Mouse (Mus musculus) urinary bladder, adult 2 months (tissue): Measurements from ENCODE around the gene Myo18a. TPM values are rescaled to one million over a fixed set of nuclear protein-coding genes. Genes with fewer than 3 reads are reported as not detected.

ENCODE experiments used
- DNase-seq: peaks from one replicate; pipeline ENCODE4 v3.0.0; 2022; ENCODE audit warnings: low spot score
- polyA plus RNA-seq: library from polyadenylated mRNA; depleted of rRNA; stranded (reverse); fragments of >200 nt; gene quantifications from 2 replicates; pipeline ENCODE4 v1.2.3, GENCODE M21; 2012

Gene Myo18a
- polyA plus RNA-seq, 1 experiment: 24.1 TPM

- no peak for DNase-seq
Measured at GRCm38 (mm10) chr11:77872236-77872635, 109.2 kb downstream of the Myo18a start.

- DNase-seq: no peak
Measured at GRCm38 (mm10) chr11:77872685-77873084, 109.6 kb downstream of the Myo18a start.

GRCm38 (mm10) chr11:77873116-77873515 lies 110.1 kb downstream of the Myo18a start:
- no peak for DNase-seq

- DNase-seq: no peak
Measured at GRCm38 (mm10) chr11:77874685-77875231, 111.7 kb downstream of the Myo18a start.

DNA sequence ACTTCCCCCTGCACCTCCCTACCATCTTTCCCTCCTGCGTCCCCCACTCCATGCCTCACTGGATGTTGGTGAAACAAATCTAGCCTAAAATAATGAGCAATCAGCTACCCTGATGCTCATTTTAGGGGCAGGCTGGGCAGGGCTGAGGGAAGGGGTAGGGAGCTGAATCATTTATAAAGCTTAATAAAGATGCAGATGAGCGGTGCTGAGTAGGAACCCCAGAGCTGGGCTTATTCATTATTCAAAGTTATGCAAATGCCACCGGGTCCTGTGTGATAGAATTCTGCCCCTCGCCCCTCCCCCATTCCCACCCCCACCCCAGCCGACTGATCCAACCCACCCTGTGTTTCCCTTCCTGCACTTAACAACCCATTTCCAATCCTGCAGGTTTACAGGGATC lies 112.2 kb downstream of the Myo18a start:
- no peak for DNase-seq

DNA sequence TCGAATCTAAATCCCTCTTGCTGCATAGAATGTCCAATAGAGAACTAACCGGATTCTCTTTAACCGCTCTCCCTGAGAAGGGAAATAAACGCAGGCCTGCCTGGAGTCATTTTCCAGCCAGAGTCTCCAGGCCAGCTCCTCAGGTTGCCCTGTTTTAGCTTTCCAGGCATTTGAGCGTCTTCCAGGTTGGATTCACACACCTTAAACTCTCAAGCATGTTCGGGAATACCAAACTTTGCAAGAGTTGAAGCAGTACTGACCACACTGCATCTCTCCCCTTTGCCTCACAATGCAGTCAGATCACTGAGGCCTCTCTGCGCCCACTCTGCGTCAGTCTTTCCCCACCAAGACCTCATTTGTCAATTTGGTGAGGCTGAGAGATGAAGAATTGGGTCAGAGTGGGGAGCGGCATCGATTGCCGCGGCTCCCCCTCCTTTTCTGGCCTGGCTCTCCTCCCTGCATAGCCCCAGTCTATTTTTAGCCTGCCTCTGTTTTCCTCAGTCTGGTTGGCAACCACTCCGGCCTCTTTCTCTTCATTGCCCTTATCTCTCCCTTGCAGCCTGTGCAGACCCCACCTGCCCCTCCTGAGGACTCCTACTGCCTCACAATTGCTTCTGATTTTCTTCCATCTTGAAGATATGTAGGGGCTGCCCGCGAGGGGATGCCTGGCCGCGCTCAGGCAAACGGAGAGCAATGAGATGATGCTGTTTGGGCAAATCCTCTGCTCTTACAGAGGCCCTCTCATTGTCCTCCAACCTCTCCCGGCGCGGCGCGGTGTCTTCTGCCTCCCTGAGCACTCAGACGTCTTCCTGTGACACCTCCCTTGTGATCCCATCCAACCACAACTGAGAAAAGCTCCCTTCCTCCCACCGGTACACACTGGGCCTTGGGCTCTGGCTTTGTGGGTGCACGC lies 113.1 kb downstream of the Myo18a start:
- no peak for DNase-seq

GRCm38 (mm10) chr11:77876760-77877148 lies 113.7 kb downstream of the Myo18a start:
- no peak for DNase-seq

DNA sequence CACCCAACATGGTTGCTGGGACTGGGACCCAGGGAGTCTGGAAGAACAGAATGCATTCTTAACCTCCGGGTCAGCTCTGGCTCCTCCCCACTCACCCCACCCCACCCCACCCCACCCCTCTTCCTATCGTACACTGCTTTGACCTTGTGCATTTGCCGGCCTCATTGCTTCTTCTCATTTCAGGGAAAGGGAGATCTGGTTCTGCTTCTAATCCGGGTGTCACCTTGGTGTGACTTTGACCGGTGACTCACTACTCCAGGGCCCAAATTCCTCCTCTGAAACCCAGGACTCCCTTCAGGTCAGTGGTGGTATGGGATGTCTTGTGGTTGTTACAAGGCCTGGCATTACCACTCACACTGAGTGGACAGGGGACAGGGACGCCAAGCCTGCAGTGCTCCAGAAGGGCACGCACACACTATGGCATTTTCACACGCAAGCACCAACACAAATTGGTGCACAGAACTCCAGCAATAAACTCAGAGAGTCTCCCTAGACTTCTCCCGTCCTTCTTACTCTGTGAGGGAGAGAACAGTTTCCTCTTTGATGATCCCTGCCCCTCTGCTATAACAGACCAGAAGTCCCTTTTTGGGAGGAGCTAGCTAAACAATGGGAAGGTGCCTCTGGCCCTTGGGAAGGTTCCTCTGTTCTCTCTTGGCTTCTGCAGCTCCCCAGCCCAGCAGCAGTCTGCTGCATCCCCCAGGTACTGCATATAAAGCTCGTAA lies 121.6 kb downstream of the Myo18a start:
- DNase-seq: no peak

DNA sequence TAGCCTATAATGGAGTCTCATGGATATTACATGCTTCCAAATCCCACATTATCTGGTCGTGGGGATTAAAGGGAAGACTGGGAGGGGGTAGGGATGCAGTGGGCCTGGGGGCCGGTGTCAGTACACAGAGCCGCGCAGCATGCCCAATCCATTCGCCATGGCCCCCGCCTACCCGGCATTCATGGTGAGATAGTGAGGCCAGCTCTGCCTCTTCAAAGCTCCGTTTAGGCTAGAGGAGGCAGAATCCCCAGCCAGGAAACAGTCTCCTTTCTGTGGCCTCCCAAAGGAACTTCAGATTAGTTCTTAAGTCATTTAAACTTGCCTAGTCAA lies 122.2 kb downstream of the Myo18a start:
- no peak for DNase-seq

- DNase-seq: no peak
Measured at GRCm38 (mm10) chr11:77887373-77887960, 124.4 kb downstream of the Myo18a start.

DNA sequence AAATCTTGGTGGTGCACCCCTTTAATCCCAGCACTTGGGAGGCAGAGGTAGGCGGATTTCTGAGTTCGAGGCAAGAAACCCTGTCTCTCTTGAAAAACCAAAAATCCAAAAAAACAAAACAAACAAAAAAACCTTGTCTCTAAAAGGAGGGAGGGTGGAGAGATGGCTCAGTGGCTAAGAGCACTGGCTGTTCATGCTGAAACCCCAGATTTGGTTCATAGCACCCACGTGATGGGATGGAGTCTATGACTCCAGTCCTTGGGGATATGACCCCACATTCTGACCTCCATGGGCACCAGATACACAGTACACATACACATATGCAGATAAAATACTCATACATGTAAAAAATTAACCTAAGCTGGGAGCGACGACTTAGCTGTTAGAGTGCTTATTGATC lies 125.8 kb downstream of the Myo18a start:
- DNase-seq: no peak

DNA sequence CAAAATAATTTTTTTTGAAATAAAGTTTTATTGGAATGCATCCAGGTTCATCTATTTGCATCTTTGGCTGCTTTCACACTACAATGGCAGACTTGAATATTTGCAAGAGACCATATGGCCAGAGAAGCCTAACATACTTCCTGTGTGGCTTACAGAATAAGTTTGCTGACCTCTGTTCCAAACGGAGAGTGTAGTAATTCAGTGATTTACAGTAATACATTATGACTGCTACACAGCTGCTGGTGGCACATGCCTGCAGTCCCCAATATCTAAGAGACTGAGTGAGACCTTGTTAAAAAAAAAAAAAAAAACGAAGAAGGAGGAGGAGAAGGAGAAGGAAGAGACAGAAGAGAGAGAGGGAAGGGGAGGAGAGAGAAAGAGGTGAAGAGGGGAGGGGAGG lies 126.4 kb downstream of the Myo18a start:
- no peak for DNase-seq

DNA sequence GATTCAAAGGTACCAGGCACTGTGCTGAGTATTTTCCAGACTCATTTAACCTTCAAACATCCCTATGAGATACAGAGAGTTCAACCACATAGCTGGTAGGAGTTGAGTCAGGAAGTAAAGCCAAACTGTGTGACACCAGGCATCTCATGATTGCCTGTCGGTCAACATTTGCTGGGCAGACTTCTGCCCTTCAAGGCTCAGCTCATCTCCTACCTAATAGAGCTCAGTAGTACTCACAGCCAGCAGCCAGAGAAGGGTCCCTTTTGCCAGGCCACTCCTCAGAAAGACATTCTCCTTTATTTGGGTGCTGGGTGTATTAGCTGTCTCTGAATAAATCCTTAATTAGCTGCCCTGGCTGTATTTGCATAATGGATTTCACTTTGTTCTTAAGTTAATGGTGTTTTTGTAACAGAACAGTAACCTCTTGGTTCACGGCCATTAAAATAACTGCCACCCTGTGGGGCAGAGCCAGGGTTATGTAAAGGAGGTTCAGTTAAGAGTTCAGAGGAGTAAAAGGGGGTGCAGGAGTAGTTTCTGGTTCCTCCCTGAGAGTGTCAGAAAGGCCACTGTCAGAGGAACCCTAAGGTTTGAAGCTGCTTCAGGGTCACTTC lies 127.7 kb downstream of the Myo18a start:
- no peak for DNase-seq

GRCm38 (mm10) chr11:77892883-77893282 lies 129.8 kb downstream of the Myo18a start:
- DNase-seq: no peak

- DNase-seq: no peak
Measured at GRCm38 (mm10) chr11:77893283-77893682, 130.2 kb downstream of the Myo18a start.

- peak; percentile 56 for DNase-seq
Measured at GRCm38 (mm10) chr11:77893787-77894718, 131.0 kb downstream of the Myo18a start, which contains the start of gene Pipox. Gene Pipox (minus strand): TSS chr11:77894096.

DNA sequence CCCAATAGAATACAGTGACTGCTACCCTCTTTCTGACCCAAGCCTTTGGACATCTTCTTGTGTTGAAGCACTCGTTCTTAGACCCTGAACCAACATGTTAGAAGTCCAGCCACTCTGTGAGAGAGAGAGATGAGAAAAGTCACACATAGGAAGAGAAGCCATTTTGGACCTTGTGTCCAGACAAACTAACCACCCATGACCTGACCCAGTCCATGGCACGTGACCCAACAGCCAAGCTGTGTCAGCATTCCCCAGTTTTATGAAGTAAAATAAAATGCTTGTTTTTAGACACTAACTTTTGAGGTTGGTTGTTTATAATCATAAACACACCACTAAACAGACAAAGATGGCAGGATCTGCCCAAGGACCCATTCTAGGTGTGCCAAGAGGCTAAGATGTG lies 131.9 kb downstream of the Myo18a start:
- no peak for DNase-seq

GRCm38 (mm10) chr11:77896011-77896410 lies 133.0 kb downstream of the Myo18a start:
- DNase-seq: no peak

- DNase-seq: no peak
Measured at GRCm38 (mm10) chr11:77896480-77896819, 133.4 kb downstream of the Myo18a start.

DNA sequence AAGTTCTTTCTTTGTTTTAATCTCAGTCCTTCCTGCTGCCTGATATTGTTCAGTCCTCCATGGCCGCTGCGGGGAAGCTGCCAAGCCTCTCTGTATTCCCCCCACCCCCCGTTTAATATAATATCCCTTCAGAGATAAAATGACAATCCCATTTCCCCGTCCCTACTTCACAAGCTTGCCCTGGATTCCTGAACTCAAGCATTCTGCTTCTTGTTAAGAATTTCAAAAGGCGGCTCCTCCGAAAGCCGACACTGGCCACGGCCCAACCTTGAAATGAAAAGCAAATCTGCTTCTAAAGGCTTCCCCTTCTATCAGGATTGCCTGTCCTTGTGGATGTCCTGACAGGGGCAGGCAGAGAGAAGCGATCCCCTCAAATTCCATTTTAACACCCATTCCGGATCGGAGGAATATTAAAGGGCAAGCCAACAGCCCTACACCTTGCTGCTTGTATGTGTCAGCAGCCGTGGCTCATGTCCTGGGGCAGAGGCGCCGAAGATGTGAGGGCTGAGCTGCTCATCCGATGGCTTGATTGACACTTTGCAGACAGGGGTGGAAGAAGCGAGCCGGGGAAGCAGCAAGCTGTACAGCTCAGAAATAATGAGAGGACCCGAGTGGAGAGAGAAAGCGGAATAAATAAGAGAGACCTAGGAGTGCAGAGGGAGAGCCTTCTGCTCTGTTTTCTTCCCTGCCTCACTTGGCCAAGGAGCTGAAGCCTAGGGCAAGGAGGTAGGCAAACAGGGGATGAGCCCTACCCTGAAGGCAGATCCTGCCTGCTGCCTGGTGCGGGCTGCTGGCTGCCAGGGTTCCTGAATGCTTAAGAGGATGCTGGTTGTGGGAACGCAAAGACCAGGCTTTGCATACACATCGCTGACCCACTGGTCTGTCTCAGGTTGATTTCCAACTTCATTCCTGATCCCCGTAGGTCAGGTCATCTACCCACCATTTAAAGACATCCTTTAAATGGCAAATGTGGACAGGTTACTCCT lies 134.1 kb downstream of the Myo18a start:
- DNase-seq: no peak
